Mouse (Mus musculus) liver, postnatal 0 days (tissue): ENCODE measurements around the gene Aff2. TPM values are rescaled to one million over a fixed set of nuclear protein-coding genes. Genes with fewer than 3 reads are reported as not detected.

Source experiments
- ATAC-seq: fragments of 200-750 bp; cut with Nextera tagmentation; 2 replicates; pipeline ENCODE4 v1.8.0; 2017; ENCODE audit warnings: mild to moderate bottlenecking, moderate library complexity
- DNase-seq: peaks from one replicate; pipeline ENCODE4 v3.0.0-alpha.2; 2016
- H3K27ac ChIP-seq: fragments of 300-500 bp; sonication (generic); 2 replicates; pipeline ENCODE4 v1.5.1; 2014; ENCODE audit warnings: antibody characterized with exemption, moderate library complexity, mild to moderate bottlenecking, low read depth
- H3K27me3 ChIP-seq: fragments of 300-500 bp; sonication (generic); 2 replicates; pipeline ENCODE4 v1.6.1; 2014; ENCODE audit warnings: low read length, control low read depth, mixed read lengths; ENCODE audit not compliant: insufficient read depth
- H3K36me3 ChIP-seq: fragments of 300-500 bp; sonication (generic); replicated peaks from 2 replicates; pipeline ENCODE4 v1.6.1; 2014; ENCODE audit warnings: mild to moderate bottlenecking, control low read depth, low read length, moderate library complexity, mixed read lengths; ENCODE audit not compliant: insufficient read depth
- H3K4me1 ChIP-seq: fragments of 300-500 bp; sonication (generic); 2 replicates; pipeline ENCODE4 v1.6.1; 2014; ENCODE audit warnings: antibody characterized with exemption, mild to moderate bottlenecking, control low read depth; ENCODE audit not compliant: insufficient read depth
- H3K4me2 ChIP-seq: fragments of 300-500 bp; sonication (generic); 2 replicates; pipeline ENCODE4 v1.6.1; 2014; ENCODE audit warnings: low read depth, mild to moderate bottlenecking, low read length, moderate library complexity, mixed read lengths
- H3K4me3 ChIP-seq: fragments of 300-500 bp; sonication (generic); 2 replicates; pipeline ENCODE4 v1.5.1; 2014; ENCODE audit warnings: low read depth, low read length
- H3K9ac ChIP-seq: fragments of 300-500 bp; sonication (generic); replicated peaks from 2 replicates; pipeline ENCODE4 v1.6.1; 2014; ENCODE audit warnings: mild to moderate bottlenecking, moderate library complexity
- H3K9me3 ChIP-seq: fragments of 300-500 bp; sonication (generic); 2 replicates; pipeline ENCODE4 v1.6.1; 2016; ENCODE audit warnings: mild to moderate bottlenecking, control low read depth, low read length, mixed read lengths
- CTCF ChIP-seq: sonication (generic); IDR thresholded peaks from 2 replicates; pipeline ENCODE4 v1.5.1; 2016; ENCODE audit warnings: antibody characterized with exemption, low read depth
- EP300 ChIP-seq: IDR thresholded peaks from 2 replicates; pipeline ENCODE4 v1.6.1; 2016; ENCODE audit warnings: antibody characterized with exemption, low read depth, mild to moderate bottlenecking
- WGBS: fragments of 180-500 bp; shearing (Covaris S2); extraction: QIAGEN DNeasy Blood & Tissue Kit; methylation state at CpG from one replicate; pipeline ENCODE4 v1.1.7; 2014; ENCODE audit not compliant: insufficient replicate concordance; 5-methylcytosine and 5-hydroxymethylcytosine counted together
- polyA plus RNA-seq: library from polyadenylated mRNA; unstranded; fragments of >200 nt; fragmentation: Nextera tagmentation; extraction: Ambion mirVana; gene quantifications from 2 replicates; pipeline ENCODE4 v1.2.1, GENCODE M21; 2015

Gene Aff2
- polyA plus RNA-seq, 1 experiment from 2014 or later = 0.15 TPM

DNA sequence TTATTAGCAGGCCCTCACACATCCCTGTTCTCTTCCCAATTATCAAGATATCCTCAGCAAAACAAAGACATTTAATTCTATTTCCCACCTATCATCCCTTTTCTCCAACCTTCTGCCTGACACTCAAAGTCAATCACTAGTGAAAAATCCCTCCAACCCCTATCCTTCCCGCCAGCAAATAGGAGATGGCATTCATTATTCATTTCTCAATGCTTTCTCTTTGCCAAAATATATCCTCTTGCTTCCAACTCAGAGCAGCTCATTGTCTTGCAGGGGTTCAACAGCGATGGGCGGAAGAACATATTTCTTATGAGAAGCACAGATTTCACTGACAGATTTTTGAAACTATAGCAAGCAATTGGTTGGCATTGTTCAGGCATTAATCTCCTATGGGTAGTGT is 442.4 kb downstream of the Aff2 start:
- no peaks in the 10 kb centered on the region for H3K36me3 ChIP-seq
- TF ChIP-seq EP300 (no peak), CTCF (no peak)
- no peak overlapping the region for H3K9ac ChIP-seq
- no peak overlapping the region for H3K27ac ChIP-seq
- no peaks in the 10 kb centered on the region for H3K9me3 ChIP-seq
- ATAC-seq (no peak), DNase-seq (no peak)
- H3K4me2 ChIP-seq = no peak overlapping the region
- H3K27me3 ChIP-seq = no peaks in the 10 kb centered on the region
- 68% methylated on average over 3 of the region's 3 CpGs for WGBS
- H3K4me3 ChIP-seq = no peak overlapping the region
- H3K4me1 ChIP-seq = no peaks in the 10 kb centered on the region

DNA sequence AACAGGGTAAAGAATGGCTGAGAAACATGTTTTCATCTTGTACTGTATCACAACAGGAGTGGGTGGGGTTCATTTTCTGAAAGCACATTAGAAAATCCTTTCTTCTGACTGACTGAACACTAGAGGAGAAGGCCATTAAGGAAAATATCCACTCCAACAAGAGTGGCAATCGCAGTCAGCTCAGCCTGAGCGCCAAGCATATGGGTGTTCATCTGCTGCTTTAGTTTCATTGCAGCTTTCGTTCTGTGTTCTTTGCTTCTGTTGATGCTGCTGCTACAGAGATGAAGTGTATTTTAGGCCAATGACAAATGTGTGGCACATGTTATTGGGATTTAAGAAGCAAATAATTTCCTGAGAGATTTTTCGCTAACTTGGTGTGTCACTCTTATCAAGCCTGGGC is 451.7 kb downstream of the Aff2 start:
- Histone ChIP-seq H3K9me3 (no peaks in the 10 kb centered on the region), H3K36me3 (no peaks in the 10 kb centered on the region), H3K27ac (no peak overlapping the region), H3K9ac (no peak overlapping the region), H3K4me3 (no peak overlapping the region), H3K27me3 (no peaks in the 10 kb centered on the region), H3K4me2 (no peak overlapping the region), H3K4me1 (no peaks in the 10 kb centered on the region)
- 86% methylated on average over 4 of the region's 4 CpGs for WGBS
- ATAC-seq (no peak), DNase-seq (no peak)
- no peak for TF ChIP-seq EP300
- no peak for TF ChIP-seq CTCF

DNA sequence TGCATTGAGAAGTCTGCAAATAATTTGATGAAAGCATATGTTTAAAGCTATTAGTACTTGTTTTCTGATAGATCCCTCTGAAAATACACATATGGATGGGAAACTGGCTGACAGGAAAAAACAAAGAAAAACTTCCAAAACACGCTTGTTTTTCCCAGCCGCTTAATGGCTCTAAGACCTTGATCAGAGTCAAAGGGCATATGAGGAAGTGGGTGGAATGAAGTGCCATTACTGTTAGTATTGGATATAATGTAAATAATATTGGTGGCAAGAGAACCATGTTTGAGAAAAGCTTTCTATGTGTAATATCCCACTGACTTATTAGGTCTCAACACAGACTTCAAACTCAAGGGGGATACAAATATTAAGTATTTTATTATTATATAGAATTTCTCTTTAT is 455.0 kb downstream of the Aff2 start:
- no peak overlapping the region for H3K4me3 ChIP-seq
- TF ChIP-seq CTCF = no peak
- TF ChIP-seq EP300 = no peak
- H3K4me1 ChIP-seq = no peaks in the 10 kb centered on the region
- H3K9me3 ChIP-seq = no peaks in the 10 kb centered on the region
- no peak overlapping the region for H3K27ac ChIP-seq
- no peak overlapping the region for H3K4me2 ChIP-seq
- H3K27me3 ChIP-seq = no peaks in the 10 kb centered on the region
- H3K9ac ChIP-seq = no peak overlapping the region
- DNase-seq (no peak), ATAC-seq (no peak)
- no peaks in the 10 kb centered on the region for H3K36me3 ChIP-seq
- 75% methylated on average over 2 of the region's 2 CpGs for WGBS

DNA sequence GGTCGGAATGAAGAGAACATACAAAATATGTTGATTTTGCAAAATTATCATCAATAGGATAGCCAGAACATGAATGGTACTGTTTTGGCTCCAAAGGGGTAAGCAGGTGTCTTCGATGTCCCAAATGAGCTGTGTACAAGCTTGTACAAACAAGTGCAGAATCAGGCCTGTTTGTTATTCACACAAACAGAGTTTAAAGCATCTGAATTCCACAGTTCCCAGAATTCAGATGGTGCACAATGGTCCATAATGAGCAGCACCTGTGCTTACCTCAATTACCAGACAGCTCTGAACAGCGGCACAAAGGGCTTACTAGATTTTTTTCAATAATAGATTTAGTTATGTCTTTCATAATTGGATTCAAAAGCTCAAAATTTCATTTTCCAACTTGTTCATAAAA is 457.6 kb downstream of the Aff2 start:
- no peak overlapping the region for H3K27ac ChIP-seq
- H3K36me3 ChIP-seq = no peaks in the 10 kb centered on the region
- WGBS = 90% methylated on average over 3 of the region's 3 CpGs
- no peaks in the 10 kb centered on the region for H3K27me3 ChIP-seq
- DNase-seq (no peak), ATAC-seq (no peak)
- no peak overlapping the region for H3K9ac ChIP-seq
- no peaks in the 10 kb centered on the region for H3K9me3 ChIP-seq
- no peaks in the 10 kb centered on the region for H3K4me1 ChIP-seq
- TF ChIP-seq CTCF (no peak), EP300 (no peak)
- no peak overlapping the region for H3K4me2 ChIP-seq
- no peak overlapping the region for H3K4me3 ChIP-seq

DNA sequence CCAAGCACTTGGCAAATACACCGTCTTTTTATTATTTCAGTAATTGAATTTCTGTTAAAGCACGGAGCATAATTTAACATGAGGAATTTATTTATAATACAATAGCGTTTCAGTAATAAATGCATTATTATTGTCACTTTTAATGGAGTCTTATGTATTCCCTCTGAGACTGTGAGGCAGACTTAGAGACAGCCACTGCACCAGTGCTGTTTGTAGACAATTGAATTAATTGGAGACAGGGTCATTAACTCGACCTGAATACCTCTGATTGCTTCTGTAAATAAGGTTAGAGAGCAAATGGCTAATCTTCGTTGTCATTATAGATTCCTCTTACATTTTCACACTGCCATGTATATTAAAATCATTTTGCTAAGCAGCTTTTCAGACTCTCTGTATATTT is 458.1 kb downstream of the Aff2 start:
- Histone ChIP-seq H3K4me2 (no peak overlapping the region), H3K9me3 (no peaks in the 10 kb centered on the region), H3K27me3 (no peaks in the 10 kb centered on the region), H3K27ac (no peak overlapping the region), H3K4me3 (no peak overlapping the region), H3K4me1 (no peaks in the 10 kb centered on the region), H3K9ac (no peak overlapping the region), H3K36me3 (no peaks in the 10 kb centered on the region)
- no peak for DNase-seq
- TF ChIP-seq EP300 (no peak), CTCF (no peak)
- ATAC-seq = no peak
- 66% methylated on average over 5 of the region's 5 CpGs for WGBS

DNA sequence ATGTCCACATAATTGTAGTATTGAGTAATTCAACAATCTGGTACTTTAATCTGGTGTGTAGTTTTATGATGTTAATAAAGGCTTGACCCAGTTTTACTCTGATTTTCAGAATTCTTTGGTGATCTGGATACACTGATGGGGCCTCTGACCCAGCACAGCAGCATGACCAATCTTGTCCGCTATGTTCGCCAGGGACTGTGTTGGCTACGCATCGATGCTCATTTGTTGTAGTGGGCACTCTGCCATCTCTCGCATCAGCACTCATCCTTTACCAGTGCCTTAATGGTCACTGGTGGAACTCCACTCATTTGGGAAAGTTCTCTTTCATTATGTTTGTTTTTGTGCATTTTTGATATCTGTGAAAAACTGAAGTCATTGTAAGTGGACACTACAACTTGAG is 507.5 kb downstream of the Aff2 start:
- H3K9me3 ChIP-seq = no peaks in the 10 kb centered on the region
- no peak for ATAC-seq
- 82% methylated on average over 5 of the region's 5 CpGs for WGBS
- H3K36me3 ChIP-seq = no peaks in the 10 kb centered on the region
- H3K4me1 ChIP-seq = no peaks in the 10 kb centered on the region
- H3K27ac ChIP-seq = no peak overlapping the region
- H3K27me3 ChIP-seq = no peaks in the 10 kb centered on the region
- H3K9ac ChIP-seq = no peak overlapping the region
- no peak overlapping the region for H3K4me2 ChIP-seq
- no peak overlapping the region for H3K4me3 ChIP-seq
- no peak for TF ChIP-seq CTCF
- TF ChIP-seq EP300 = no peak
- no peak for DNase-seq

DNA sequence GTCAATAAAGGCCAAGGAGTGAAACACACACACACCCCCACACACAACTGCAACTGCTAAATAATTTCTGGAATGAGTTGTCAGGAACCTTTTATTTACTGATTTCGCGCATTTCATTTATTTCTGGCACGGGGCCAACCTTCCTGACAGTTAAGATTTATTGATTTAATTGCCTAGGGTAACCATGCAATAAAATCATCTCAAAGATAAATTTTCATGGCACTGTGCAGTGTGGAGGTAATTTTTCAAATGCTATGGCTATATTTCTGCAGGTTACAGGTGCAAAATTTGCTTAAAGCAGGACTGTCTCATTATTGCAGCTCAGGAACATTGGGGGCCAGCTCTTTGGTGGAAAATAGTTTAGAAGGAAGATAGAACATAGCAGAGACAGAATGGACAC is 531.6 kb downstream of the Aff2 start:
- no peak overlapping the region for H3K4me3 ChIP-seq
- ATAC-seq (no peak), DNase-seq (no peak)
- no peak overlapping the region for H3K27ac ChIP-seq
- no peak overlapping the region for H3K9ac ChIP-seq
- no peaks in the 10 kb centered on the region for H3K36me3 ChIP-seq
- H3K27me3 ChIP-seq = no peaks in the 10 kb centered on the region
- 42% methylated on average over 3 of the region's 3 CpGs for WGBS
- no peaks in the 10 kb centered on the region for H3K4me1 ChIP-seq
- TF ChIP-seq CTCF (no peak), EP300 (no peak)
- no peaks in the 10 kb centered on the region for H3K9me3 ChIP-seq
- H3K4me2 ChIP-seq = no peak overlapping the region
